Mouse (Mus musculus) adrenal gland, postnatal 0 days (tissue): ENCODE data around the gene Pvalb. TPM values are rescaled to one million over a fixed set of nuclear protein-coding genes. Genes with fewer than 3 reads are reported as not detected.

Experiments used
- polyA plus RNA-seq: library from polyadenylated mRNA; unstranded; fragments of >200 nt; fragmentation: Nextera tagmentation; extraction: Ambion mirVana; gene quantifications from 2 replicates; pipeline ENCODE4 v1.2.1, GENCODE M21; 2015

The Pvalb gene
- 0.70 and 0.74 TPM in 2 replicates for polyA plus RNA-seq

GRCm38 (mm10) chr15:78206312-78206711 is at the start of gene Pvalb:
Gene Pvalb (minus strand): TSS chr15:78206400.

DNA sequence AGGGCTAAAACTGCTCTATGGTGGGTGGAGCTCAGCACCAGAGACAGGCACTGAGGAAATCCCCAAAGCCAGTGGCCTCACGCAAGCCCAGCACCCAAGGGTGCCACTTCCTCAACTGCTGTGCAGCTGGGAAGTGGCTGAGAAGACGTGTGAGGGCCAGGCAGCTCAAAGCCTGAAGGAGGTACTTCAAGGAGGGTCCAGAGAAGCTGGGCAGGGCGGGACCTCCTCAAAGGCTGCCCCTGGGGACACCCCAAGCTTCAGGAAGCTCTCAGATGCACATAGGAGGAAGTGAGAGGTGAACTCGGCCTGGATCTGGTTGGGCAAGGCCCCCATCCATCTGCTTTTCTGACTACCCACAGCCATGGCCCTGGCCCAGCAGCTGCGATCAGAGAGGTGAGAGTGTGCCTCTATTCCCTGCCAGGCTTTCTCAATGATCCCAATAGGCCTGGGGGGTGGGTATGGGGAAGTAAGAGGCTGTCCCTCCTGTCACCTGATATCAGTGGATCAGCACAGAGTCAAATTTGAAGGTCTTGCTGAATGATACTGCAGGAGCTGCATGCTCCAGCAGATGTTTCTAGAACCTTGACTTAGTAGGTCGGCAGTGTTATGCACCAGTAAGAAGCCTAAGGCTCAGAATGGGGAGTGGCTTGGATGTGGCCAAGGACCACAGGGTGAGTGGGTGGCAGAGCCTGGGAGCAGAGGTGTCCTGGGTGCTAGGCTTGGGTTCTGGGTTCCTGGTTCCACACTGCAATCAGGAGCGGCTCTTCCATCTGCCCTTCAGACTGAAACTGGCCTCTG is 38.7 kb upstream of the Pvalb start, which contains the start of gene Ncf4:
Gene Ncf4, plus strand, starts transcription at position 107 of the 798 bp plus-strand sequence.

DNA sequence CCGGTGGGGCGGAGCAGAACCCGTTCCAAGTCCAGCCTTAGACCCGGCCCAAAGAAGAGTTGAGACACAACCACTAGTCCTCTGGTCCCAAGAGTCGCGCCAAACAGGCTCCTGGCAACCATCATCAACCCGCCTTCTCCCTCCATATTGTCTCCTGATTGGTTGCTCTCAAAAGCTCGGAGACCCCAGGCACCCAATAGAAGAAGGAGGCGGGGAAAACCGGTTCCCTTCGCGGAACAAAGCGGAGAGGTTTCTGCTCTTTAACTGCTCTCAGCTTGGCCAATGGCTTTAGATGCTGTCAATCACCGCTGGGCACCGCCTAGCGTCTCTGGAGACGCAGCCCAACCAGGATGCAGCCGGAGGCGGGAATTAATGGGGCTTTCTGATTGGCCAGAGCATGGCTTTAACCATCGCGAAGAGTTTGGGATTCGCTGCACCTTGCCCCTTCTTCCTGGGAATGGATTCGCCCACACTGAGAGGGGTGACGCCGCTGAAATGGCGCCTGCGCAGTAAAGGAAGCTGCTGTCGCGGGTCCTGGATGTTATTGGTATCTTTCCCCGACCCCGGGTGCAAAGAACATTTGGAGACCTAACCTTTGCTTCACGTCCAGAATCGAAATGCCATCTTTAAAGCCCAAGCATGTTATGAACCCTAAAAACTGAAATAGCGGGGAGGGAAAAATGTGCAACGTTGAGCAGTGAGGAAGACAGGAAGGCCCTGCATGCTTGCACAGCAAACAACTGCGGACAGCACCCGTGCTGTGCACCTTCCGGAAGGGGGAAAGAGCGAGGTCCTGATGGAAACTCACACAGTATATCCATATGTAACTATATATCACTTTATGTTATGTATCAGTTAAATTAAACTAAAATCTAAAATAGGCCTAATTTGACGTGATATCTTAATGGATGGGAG is 32.0 kb downstream of the Pvalb start, which contains the start of gene Ift27:
Gene Ift27, minus strand, starts transcription at position 136 of the 915 bp plus-strand sequence.

Other genes starting within 250 kb of the Pvalb start
- gene Foxred2, start 249.7 kb downstream of the Pvalb start, polyA plus RNA-seq, result 1.9 and 2.0 TPM in 2 replicates
- gene Eif3d, start 235.6 kb downstream of the Pvalb start, polyA plus RNA-seq, result 96.1 and 143 TPM in 2 replicates
- 0.28 and 1.3 TPM in 2 replicates for gene Cacng2, start 86.4 kb downstream of the Pvalb start, polyA plus RNA-seq
- 64.8 and 69.7 TPM in 2 replicates for gene Ift27, start 32.3 kb downstream of the Pvalb start, polyA plus RNA-seq
- 7.5 and 8.9 TPM in 2 replicates for gene Ncf4, start 38.4 kb upstream of the Pvalb start, polyA plus RNA-seq
- 0.50 and 0.59 TPM in 2 replicates for gene Csf2rb2, start 99.3 kb upstream of the Pvalb start, polyA plus RNA-seq
- 2.4 and 2.5 TPM in 2 replicates for gene Csf2rb, start 119.4 kb upstream of the Pvalb start, polyA plus RNA-seq
- gene Tex33, start 189.5 kb upstream of the Pvalb start, polyA plus RNA-seq, result not detected in 2 replicates
- gene Tst, start 199.5 kb upstream of the Pvalb start, polyA plus RNA-seq, result 131 and 250 TPM in 2 replicates
- 2.3 and 3.6 TPM in 2 replicates for gene Mpst, start 200.0 kb upstream of the Pvalb start, polyA plus RNA-seq
- 42.4 and 48.4 TPM in 2 replicates for gene Kctd17, start 222.2 kb upstream of the Pvalb start, polyA plus RNA-seq